Mouse (Mus musculus) hindbrain, embryonic 14.5 days (tissue): ENCODE data around the gene Gm6871. TPM values are rescaled to one million over a fixed set of nuclear protein-coding genes. Genes with fewer than 3 reads are reported as not detected.

ENCODE experiments used
- polyA plus RNA-seq: library from polyadenylated mRNA; unstranded; fragments of >200 nt; fragmentation: Nextera tagmentation; extraction: Ambion mirVana; gene quantifications from 2 replicates; pipeline ENCODE4 v1.2.1, GENCODE M21; 2014

The Gm6871 gene
- polyA plus RNA-seq, 1 experiment from 2014 or later: not detected

Other genes starting within 250 kb of the Gm6871 start
- 8.7 and 9.6 TPM in 2 replicates for gene AI987944, start 180.3 kb downstream of the Gm6871 start, polyA plus RNA-seq
- 0.51 and 0.68 TPM in 2 replicates for gene Vmn2r57, start 125.0 kb downstream of the Gm6871 start, polyA plus RNA-seq
- 0.16 and 0.17 TPM in 2 replicates for gene Gm20449, start 74.2 kb downstream of the Gm6871 start, polyA plus RNA-seq
- gene AW146154, start 73.8 kb downstream of the Gm6871 start, polyA plus RNA-seq: 3.6 and 5.4 TPM in 2 replicates
- gene 2610021A01Rik, start 25.6 kb upstream of the Gm6871 start, polyA plus RNA-seq: 17.1 and 20.8 TPM in 2 replicates
- 29.2 and 31.8 TPM in 2 replicates for gene Zfp788, start 59.5 kb upstream of the Gm6871 start, polyA plus RNA-seq